16 mouse cellular contexts compared by ENCODE assay signal in the genomic region with DNA sequence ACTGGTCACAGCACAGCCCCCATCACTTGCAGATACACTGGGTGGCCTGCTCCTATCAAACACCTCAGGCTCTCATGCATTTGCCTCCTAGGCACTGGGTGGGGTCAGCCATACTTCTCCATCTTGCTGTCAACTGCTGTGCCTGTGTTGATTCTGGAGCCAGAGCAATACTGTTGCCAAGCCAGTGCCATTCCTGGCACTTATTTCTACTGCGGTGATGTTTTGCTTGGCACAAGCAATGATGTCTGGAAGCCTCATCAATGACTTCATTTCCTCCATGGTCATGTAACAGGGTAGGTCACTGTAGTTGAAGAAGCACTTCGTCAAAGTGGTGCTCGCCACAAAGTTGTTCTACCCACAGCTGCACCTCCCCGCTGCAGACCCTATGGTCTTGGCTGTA. TPM values are rescaled to one million over a fixed set of nuclear protein-coding genes. Genes with fewer than 3 reads are reported as not detected.
DNase-seq lines count a peak whose midpoint lies in the region; ATAC-seq lines count a peak whose summit lies in the region.
"Had no signal": no experiment of that assay in that cellular context is flagged by ENCODE, and none has a peak within 500 bp of the region (broad histone marks: within the 10 kb centered on the region; RNA-seq: fewer than 3 reads in every experiment).

No protein-coding gene starts in this region.

- intact Hi-C loops in heart, postnatal 25 days (cut with DNase I): no loop called here

- no peak overlapping the region for H3K9ac ChIP-seq in heart, embryonic 11.5 days (ENCODE audit: low read depth, low read length)
- no peak overlapping the region for H3K9ac ChIP-seq in liver, embryonic 13.5 days
- no peak overlapping the region for H3K9ac ChIP-seq in liver, embryonic 12.5 days
- H3K9ac ChIP-seq in limb, embryonic 12.5 days (replicated peaks): no peak overlapping the region

- H3K9me3 ChIP-seq in heart, embryonic 11.5 days (replicated peaks; ENCODE audit: control insufficient read depth, low read length): no peaks in the 10 kb centered on the region
- H3K9me3 ChIP-seq in liver, embryonic 13.5 days (replicated peaks): no peaks in the 10 kb centered on the region
- H3K9me3 ChIP-seq in liver, embryonic 12.5 days (replicated peaks): no peaks in the 10 kb centered on the region
- H3K9me3 ChIP-seq in limb, embryonic 12.5 days: no peaks in the 10 kb centered on the region

- no peak for DNase-seq in heart, postnatal 25 days (ENCODE audit: low spot score)
- DNase-seq in liver, embryonic 13.5 days: no peak
- peak; percentile 25 for DNase-seq in NIH3T3 (ENCODE audit: low read depth)
- no peak for DNase-seq in retina, embryonic 14.5 days (ENCODE audit: low spot score)
- no peak for DNase-seq in embryo, embryonic 10.5 days (ENCODE audit: low spot score)
- DNase-seq: adrenal gland, adult 8-10 months; cerebellum, postnatal 36 days; gastrocnemius, postnatal 10 days; spleen, adult 18-20 months had no signal

- no peak overlapping the region for H3K27ac ChIP-seq in heart, embryonic 11.5 days (ENCODE audit: low read depth, low read length)
- no peak overlapping the region for H3K27ac ChIP-seq in liver, embryonic 13.5 days
- H3K27ac ChIP-seq in liver, embryonic 12.5 days: no peak overlapping the region
- H3K27ac ChIP-seq in limb, embryonic 12.5 days: no peak overlapping the region
- H3K27ac ChIP-seq: kidney, postnatal 0 days had no signal

- H3K4me3 ChIP-seq in heart, embryonic 11.5 days (ENCODE audit: low read depth, low read length): no peak overlapping the region
- H3K4me3 ChIP-seq in liver, embryonic 13.5 days (replicated peaks): peak overlapping the region; percentile 80; the same call in 1 of the 2 replicates
- no peak overlapping the region for H3K4me3 ChIP-seq in liver, embryonic 12.5 days
- H3K4me3 ChIP-seq in limb, embryonic 12.5 days (replicated peaks): peak overlapping the region; percentile 93; the same call in 1 of the 2 replicates

- ATAC-seq in heart, embryonic 11.5 days (replicated peaks; ENCODE audit: insufficient number of reproducible peaks, low FRiP score, low TSS enrichment): no peak
- ATAC-seq in liver, embryonic 13.5 days (ENCODE audit: low read depth): no peak
- ATAC-seq in liver, embryonic 12.5 days: no peak
- no peak for ATAC-seq in limb, embryonic 12.5 days (ENCODE audit: insufficient number of reproducible peaks, insufficient read depth, low FRiP score, low TSS enrichment, low read depth)
- ATAC-seq: CD4-positive, CD25-positive, alpha-beta regulatory T cell, adult 4 months; Patski had no signal

- H3K4me2 ChIP-seq in heart, embryonic 11.5 days: peak overlapping the region; percentile 98; the same call in 1 of the 2 replicates
- peak overlapping the region; percentile 90 for H3K4me2 ChIP-seq in liver, embryonic 13.5 days
- H3K4me2 ChIP-seq in liver, embryonic 12.5 days: no peak overlapping the region
- H3K4me2 ChIP-seq in limb, embryonic 12.5 days: 0 out of 2 replicates have a peak overlapping the region, but pooled peaks have one; percentile 78

- H3K36me3 ChIP-seq in heart, embryonic 11.5 days (ENCODE audit: control insufficient read depth, insufficient read depth, low read length): peaks cover 24% of the 10 kb centered on the region
- H3K36me3 ChIP-seq in liver, embryonic 13.5 days: peaks cover 65% of the 10 kb centered on the region
- peaks cover 71% of the 10 kb centered on the region for H3K36me3 ChIP-seq in liver, embryonic 12.5 days
- H3K36me3 ChIP-seq in limb, embryonic 12.5 days: peaks cover 69% of the 10 kb centered on the region

- WGBS in heart, embryonic 11.5 days (ENCODE audit: insufficient replicate concordance): 74% methylated on average over 4 of the region's 4 CpGs
- WGBS in liver, embryonic 13.5 days (ENCODE audit: insufficient replicate concordance): 83% methylated on average over 4 of the region's 4 CpGs
- 72% methylated on average over 4 of the region's 4 CpGs for WGBS in liver, embryonic 12.5 days (ENCODE audit: insufficient replicate concordance)
- 91% methylated on average over 4 of the region's 4 CpGs for WGBS in limb, embryonic 12.5 days

- peaks cover 21% of the 10 kb centered on the region for H3K4me1 ChIP-seq in heart, embryonic 11.5 days (ENCODE audit: control insufficient read depth, insufficient read depth, low read length)
- peaks cover 37% of the 10 kb centered on the region for H3K4me1 ChIP-seq in liver, embryonic 13.5 days (replicated peaks)
- peaks cover 42% of the 10 kb centered on the region for H3K4me1 ChIP-seq in liver, embryonic 12.5 days
- peaks cover 21% of the 10 kb centered on the region for H3K4me1 ChIP-seq in limb, embryonic 12.5 days (replicated peaks)

- no peaks in the 10 kb centered on the region for H3K27me3 ChIP-seq in heart, embryonic 11.5 days (ENCODE audit: control insufficient read depth, insufficient read depth, low read length)
- H3K27me3 ChIP-seq in liver, embryonic 13.5 days: no peaks in the 10 kb centered on the region
- H3K27me3 ChIP-seq in liver, embryonic 12.5 days (replicated peaks): no peaks in the 10 kb centered on the region
- no peaks in the 10 kb centered on the region for H3K27me3 ChIP-seq in limb, embryonic 12.5 days
- H3K27me3 ChIP-seq: Patski had no signal

RNA-seq across cellular contexts. Expression of a gene that starts 1.9 kb away (rescaled TPM):
- 43.6 and 48.4 TPM in 2 replicates for polyA plus RNA-seq in heart, embryonic 11.5 days (2014; fragmentation: Nextera tagmentation; extraction: Ambion mirVana)
- 10 to 100 TPM; 10.5 to 10.6 TPM for total RNA-seq in heart, postnatal 25 days (2021)
- polyA plus RNA-seq in liver, embryonic 13.5 days (2015; fragmentation: Nextera tagmentation; extraction: Ambion mirVana): 15.9 and 16.0 TPM in 2 replicates
- polyA plus RNA-seq in liver, embryonic 12.5 days (2016; fragmentation: Nextera tagmentation; extraction: Ambion mirVana): 22.3 and 24.2 TPM in 2 replicates
- polyA plus RNA-seq in limb, embryonic 12.5 days (2016; fragmentation: Nextera tagmentation; extraction: Ambion mirVana): 58.5 and 58.9 TPM in 2 replicates

RNA-seq across cellular contexts. Expression of a gene that starts 7.6 kb away (rescaled TPM):
- 21.3 and 27.5 TPM in 2 replicates for polyA plus RNA-seq in heart, embryonic 11.5 days (2014; fragmentation: Nextera tagmentation; extraction: Ambion mirVana)
- total RNA-seq in heart, postnatal 25 days (2021): 1 to 10 TPM; 7.9 to 8.9 TPM
- 20.2 and 23.1 TPM in 2 replicates for polyA plus RNA-seq in liver, embryonic 13.5 days (2015; fragmentation: Nextera tagmentation; extraction: Ambion mirVana)
- 31.3 and 32.3 TPM in 2 replicates for polyA plus RNA-seq in liver, embryonic 12.5 days (2016; fragmentation: Nextera tagmentation; extraction: Ambion mirVana)
- 47.8 and 52.4 TPM in 2 replicates for polyA plus RNA-seq in limb, embryonic 12.5 days (2016; fragmentation: Nextera tagmentation; extraction: Ambion mirVana)

RNA-seq across cellular contexts. Expression of a gene that starts 7.7 kb away (rescaled TPM):
- 16.9 and 19.6 TPM in 2 replicates for polyA plus RNA-seq in heart, embryonic 11.5 days (2014; fragmentation: Nextera tagmentation; extraction: Ambion mirVana)
- total RNA-seq in heart, postnatal 25 days (2021): 10 to 100 TPM; 53.7 to 56.4 TPM
- 8.4 and 9.5 TPM in 2 replicates for polyA plus RNA-seq in liver, embryonic 13.5 days (2015; fragmentation: Nextera tagmentation; extraction: Ambion mirVana)
- 8.1 and 9.6 TPM in 2 replicates for polyA plus RNA-seq in liver, embryonic 12.5 days (2016; fragmentation: Nextera tagmentation; extraction: Ambion mirVana)
- polyA plus RNA-seq in limb, embryonic 12.5 days (2016; fragmentation: Nextera tagmentation; extraction: Ambion mirVana): 10.4 and 13.2 TPM in 2 replicates

RNA-seq across cellular contexts. Expression of a gene that starts 12.2 kb away (rescaled TPM):
- polyA plus RNA-seq in heart, embryonic 11.5 days (2014; fragmentation: Nextera tagmentation; extraction: Ambion mirVana): 0.24 TPM in 1 of 2 replicates, not detected in the other
- total RNA-seq in heart, postnatal 25 days (2021): under 1 TPM; 0.47 to 0.84 TPM
- 0.12 TPM in 1 of 2 replicates, not detected in the other for polyA plus RNA-seq in liver, embryonic 13.5 days (2015; fragmentation: Nextera tagmentation; extraction: Ambion mirVana)
- polyA plus RNA-seq in liver, embryonic 12.5 days (2016; fragmentation: Nextera tagmentation; extraction: Ambion mirVana): 0.13 and 0.25 TPM in 2 replicates
- polyA plus RNA-seq in limb, embryonic 12.5 days (2016; fragmentation: Nextera tagmentation; extraction: Ambion mirVana): 0.20 TPM in 1 of 2 replicates, not detected in the other
- total RNA-seq: hematopoietic stem cell, adult 5-6 weeks had no signal

RNA-seq across cellular contexts. Expression of a gene that starts 18.9 kb away (rescaled TPM):
- polyA plus RNA-seq in heart, embryonic 11.5 days (2014; fragmentation: Nextera tagmentation; extraction: Ambion mirVana): 222 and 232 TPM in 2 replicates
- 100 to 1,000 TPM; 253 to 263 TPM for total RNA-seq in heart, postnatal 25 days (2021)
- polyA plus RNA-seq in liver, embryonic 13.5 days (2015; fragmentation: Nextera tagmentation; extraction: Ambion mirVana): 142 and 150 TPM in 2 replicates
- 161 and 166 TPM in 2 replicates for polyA plus RNA-seq in liver, embryonic 12.5 days (2016; fragmentation: Nextera tagmentation; extraction: Ambion mirVana)
- 135 and 139 TPM in 2 replicates for polyA plus RNA-seq in limb, embryonic 12.5 days (2016; fragmentation: Nextera tagmentation; extraction: Ambion mirVana)

Comparison
In these comparisons a context has a peak if more than half of its experiments do, and no peak if none do; other contexts are left out.
1. H3K4me3 ChIP-seq: peak in liver, embryonic 13.5 days (single experiment) and limb, embryonic 12.5 days (single experiment); none in heart, embryonic 11.5 days (single experiment) and liver, embryonic 12.5 days (single experiment).